Mouse (Mus musculus) ES-E14 (cell line): Measurements from ENCODE around the gene Cerk.

Experiments used
- CHD2 ChIP-seq: IDR thresholded peaks from 2 replicates; pipeline ENCODE4 v1.6.1; 2014; ENCODE audit warnings: mild to moderate bottlenecking, low read depth, low read length, inconsistent platforms
- HCFC1 ChIP-seq: IDR thresholded peaks from 2 replicates; pipeline ENCODE4 v1.6.1; 2012; ENCODE audit warnings: low read length, inconsistent platforms, borderline replicate concordance; ENCODE audit not compliant: insufficient read depth
- MAFK ChIP-seq: IDR thresholded peaks from 2 replicates; pipeline ENCODE4 v1.6.1; 2014; ENCODE audit warnings: mild to moderate bottlenecking, low read depth, low read length, inconsistent platforms; ENCODE audit not compliant: insufficient read depth
- ZC3H11A ChIP-seq: IDR thresholded peaks from 2 replicates; pipeline ENCODE4 v1.6.1; 2012; ENCODE audit warnings: low read depth, mild to moderate bottlenecking, inconsistent platforms, low read length, borderline replicate concordance
- ZNF384 ChIP-seq: IDR thresholded peaks from 2 replicates; pipeline ENCODE4 v1.6.1; 2012; ENCODE audit warnings: low read depth, low read length, inconsistent platforms

DNA sequence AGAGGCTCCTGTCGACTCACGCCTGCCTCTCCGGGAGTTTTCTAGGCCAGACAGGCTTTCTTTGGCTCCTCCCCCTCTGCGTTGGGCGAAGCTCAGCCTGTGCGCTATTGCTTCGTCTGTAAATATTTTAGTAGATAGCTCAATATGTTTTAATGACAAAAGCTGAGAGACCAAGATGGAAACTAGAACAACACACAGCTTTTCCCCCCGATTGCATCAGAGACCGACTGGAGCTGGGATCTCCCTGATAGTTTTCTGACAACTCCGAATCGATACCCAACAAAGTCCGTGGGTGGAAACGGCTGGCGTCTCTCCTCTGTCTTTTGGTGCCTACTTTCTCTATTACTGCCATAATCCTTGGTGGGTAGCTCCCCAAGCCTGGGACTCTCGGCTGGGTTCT, 83.6 kb downstream of the Cerk start:
- no peak for TF ChIP-seq HCFC1
- no peak for TF ChIP-seq ZC3H11A
- TF ChIP-seq ZNF384: no peak
- TF ChIP-seq MAFK: no peak
- TF ChIP-seq CHD2: no peak
